Mouse (Mus musculus): Measurements from ENCODE around the gene Trpt1.
A peak's percentile ranks its signal among the peaks of the same experiment; 100 is the strongest.

Trpt1 gene

DNA sequence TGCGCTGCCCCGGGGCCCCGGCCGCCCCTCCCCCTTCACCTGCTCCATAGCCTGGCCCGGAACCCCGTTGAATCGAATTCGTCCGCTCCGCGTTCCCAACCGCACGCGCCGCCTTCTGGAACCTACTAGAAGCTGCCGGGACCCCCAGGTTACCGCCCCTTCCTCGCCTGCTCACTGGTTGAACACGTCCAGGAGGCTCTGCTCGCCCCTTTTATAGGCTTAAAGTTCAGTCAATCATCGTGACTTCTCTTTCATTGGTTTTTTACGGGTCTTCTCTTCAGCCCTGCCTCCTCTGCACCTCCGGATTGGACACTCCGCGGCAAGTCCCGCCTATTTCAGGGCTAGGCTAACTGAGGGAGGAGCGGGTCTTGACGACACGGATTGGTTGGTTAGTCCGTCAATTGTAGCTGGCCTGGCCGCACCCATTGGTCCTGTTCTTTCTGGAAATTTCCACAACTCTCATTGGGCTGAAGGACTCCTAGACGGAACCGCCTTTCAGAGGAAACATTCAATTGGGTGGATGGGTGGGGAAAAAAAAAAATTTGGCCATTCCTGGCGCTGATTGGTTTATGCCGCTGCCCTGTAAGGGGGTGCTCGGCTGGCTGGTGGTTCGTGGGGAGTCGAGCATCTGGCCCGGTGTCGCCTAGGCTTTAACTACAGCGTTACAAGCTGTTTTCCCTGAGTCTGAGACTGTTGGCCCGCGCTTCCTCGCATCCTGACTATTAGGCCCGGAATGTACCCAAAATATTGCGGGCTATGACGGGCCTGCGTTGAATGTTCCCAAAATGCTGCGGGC is 44.1 kb downstream of the Trpt1 start, which contains the start of gene Stip1:
Gene Stip1, minus strand, starts transcription at position 127 of the 796 bp plus-strand sequence.
- DNase-seq (ENCODE audit: low read depth, low spot score), result peak; percentile 99

DNA sequence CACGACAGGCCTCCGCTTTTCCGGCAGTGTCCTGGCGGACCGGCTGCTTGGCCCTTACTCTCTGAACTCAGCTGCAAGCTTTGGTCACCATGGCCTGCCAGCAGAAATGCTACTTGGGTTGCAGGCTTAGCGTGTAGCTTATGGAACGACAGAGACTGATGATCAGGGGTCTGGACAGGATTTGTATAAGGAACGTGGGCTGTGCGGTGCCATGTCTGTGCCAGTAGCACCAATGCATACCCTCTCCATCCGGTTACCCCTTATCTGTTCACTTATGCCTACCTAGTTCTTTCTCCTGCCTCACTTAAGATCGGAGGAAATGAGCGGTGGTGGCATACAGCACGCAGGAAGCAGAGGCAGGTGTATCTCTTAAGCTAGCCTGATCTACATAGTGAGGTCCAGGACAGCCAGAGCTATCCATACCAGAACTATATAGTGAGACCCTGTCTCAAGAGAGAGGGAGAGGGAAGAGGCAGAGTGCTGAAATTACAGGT is 44.8 kb downstream of the Trpt1 start:
- peak; percentile 60 for DNase-seq (ENCODE audit: low read depth, low spot score)

DNA sequence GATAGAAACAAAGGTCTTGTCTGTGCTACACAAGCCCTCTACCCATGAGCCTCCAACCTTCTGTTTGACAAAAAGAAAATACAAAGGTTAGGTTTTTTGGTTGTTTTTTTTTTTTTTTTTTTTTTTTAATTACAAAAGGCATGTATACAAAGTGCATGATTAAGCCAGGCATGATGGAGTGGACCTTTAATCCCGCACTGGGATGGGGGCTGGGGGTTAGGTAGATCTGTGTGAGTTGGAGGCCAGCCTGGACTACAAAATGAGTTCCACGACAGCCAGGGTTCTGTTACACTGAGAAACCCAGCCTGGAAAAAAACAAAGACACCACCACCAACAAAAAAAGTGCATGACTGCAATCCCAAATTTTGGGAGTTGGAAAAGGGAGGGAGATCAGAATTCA is 45.2 kb downstream of the Trpt1 start:
- DNase-seq (ENCODE audit: low read depth, low spot score), result no peak

DNA sequence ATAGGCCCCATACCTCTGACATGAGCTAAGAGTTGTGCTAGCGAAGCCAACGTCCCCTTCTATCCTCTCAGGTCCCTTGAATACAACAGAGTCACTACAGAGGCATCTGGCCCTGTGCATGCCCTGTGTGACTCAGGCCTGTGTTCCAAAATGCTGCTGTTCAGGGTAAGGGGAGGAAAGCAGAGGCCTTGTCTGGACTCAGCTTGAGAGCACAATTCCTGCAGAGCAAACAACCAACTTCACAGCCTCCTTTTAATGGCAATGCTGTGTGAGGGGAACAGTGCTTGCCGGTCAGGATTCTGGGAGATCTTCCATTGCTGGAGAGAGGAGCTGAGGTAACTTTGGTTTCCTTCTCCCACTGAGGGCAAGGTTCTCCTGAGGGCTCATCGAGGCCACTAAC is 48.3 kb downstream of the Trpt1 start:
- no peak for DNase-seq (ENCODE audit: low read depth, low spot score)

DNA sequence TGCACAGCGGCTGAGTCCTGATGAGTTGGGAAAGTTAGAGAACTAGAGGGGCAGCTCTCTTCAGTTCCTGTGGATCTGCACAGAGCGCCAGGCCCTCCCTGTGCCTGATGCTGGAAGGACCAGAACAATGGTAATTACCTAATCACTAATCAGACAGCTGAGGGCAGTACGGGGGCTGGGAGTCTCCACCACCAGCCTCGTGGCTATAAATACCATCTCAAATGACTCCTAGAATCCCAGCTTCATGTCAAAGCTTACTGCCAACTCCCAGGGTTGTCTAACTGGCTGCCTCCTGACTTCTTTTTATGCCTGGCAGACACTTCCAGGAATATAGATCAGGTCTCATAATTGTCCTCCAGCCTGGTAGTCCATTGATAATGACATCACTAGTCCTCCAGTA is 48.8 kb downstream of the Trpt1 start:
- DNase-seq (ENCODE audit: low read depth, low spot score), result no peak
